Mouse (Mus musculus) ovary, postnatal 14 days (tissue): ENCODE results near the gene Cntn6.

Source experiments
- DNase-seq: peaks from one replicate; pipeline ENCODE4 v3.0.0; 2022; ENCODE audit warnings: low spot score

Cntn6 gene

GRCm38 (mm10) chr6:104758125-104758524 lies 265.5 kb downstream of the Cntn6 start:
- no peak for DNase-seq

- no peak for DNase-seq
Observed at GRCm38 (mm10) chr6:104761226-104761625, 268.6 kb downstream of the Cntn6 start.

DNA sequence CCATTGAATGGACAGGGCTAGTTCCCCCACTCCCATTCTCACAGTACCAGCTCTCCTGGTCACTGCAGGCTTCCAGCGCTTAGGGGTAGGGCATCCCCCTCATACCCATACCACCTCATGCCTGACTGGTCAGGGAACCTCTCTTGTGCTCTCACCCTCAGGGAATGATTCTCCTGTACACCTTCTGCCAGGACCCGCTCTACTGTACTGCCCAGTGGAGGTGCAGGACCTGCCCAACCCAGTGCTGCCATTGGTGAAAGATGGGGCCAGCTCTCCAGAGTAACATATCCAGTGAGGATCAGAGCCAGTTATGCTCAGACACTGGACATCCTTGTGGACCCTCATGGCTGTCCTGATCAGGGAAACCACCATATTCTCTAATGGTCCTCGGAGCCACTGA lies 291.3 kb downstream of the Cntn6 start:
- no peak for DNase-seq

GRCm38 (mm10) chr6:104787502-104787901 lies 294.9 kb downstream of the Cntn6 start:
- DNase-seq = no peak

DNA sequence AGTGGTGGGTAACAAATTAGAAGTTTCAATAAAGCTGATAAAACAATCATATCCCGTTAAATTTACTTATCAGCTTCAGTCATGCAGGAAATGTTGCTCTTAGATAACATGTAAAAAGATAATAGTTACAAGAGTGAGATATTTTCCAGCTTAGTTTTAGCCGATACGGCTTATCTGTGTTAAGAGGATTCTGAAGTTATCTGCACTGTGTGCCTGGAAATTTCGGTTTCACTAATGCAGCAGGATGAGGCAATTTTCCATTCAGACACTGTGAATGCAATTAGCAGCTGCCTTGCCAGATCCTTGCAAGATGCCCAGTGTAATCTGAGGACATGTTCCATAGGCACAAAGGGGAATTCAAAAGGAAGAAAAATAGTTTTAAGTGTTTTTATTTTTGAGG lies 315.9 kb downstream of the Cntn6 start:
- DNase-seq = no peak

DNA sequence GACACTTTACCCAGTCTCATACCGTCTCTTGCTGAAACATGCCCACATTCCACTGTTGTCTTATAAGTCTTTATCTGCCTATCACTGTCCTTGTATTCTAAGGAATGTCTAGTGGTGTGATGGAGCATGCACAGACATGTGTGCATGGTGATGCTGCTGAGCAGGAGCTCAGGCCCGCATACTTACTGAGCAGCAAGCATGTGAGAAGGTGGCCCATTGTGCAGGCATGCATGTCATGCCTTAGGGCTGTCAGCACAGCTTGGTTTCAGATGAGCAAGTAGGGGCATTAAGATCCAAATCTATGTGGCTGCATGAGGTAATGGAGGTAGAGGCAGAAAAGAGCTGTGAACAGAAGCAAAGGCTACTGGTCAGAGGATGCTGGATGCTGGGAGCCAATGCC lies 323.0 kb downstream of the Cntn6 start:
- DNase-seq = no peak

DNA sequence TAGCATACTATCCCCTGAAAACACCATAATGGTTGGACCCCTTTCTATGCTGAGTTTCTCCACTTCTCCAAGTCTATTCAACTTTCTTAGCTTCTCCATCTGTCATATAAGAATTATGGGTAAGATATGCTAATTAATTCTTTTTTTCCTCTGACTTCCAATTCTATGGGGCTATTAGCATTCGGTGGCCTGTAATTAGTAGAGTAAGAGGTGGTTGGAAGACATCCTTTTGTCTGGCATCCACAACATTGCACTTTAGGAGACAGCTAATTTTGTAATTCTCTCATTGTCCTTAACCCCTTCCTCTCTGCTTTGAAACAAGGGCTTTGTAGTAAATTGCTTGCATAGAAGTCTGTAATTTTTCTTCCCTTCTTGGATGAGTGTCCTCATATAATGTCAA lies 387.1 kb downstream of the Cntn6 start:
- no peak for DNase-seq

GRCm38 (mm10) chr6:104884021-104884420 lies 391.4 kb downstream of the Cntn6 start:
- no peak for DNase-seq

- no peak for DNase-seq
Observed at GRCm38 (mm10) chr6:104885829-104886228, 393.2 kb downstream of the Cntn6 start.

- no peak for DNase-seq
Observed at GRCm38 (mm10) chr6:104891071-104891470, 398.5 kb downstream of the Cntn6 start.
